Mouse (Mus musculus) E14TG2a.4 (cell line): ENCODE measurements at regions not wholly inside any gene's neighbourhood (a gene's known extent, or its start where the extent isn't known, plus 50 kb on each side); places are given as distances from the start of the nearest gene placed in this dataset.

Experiments used
- CTCF ChIP-seq: conservative IDR thresholded peaks from 2 replicates; pipeline ENCODE4 v1.5.1; 2014; ENCODE audit warnings: low read length
- POU5F1 ChIP-seq: IDR thresholded peaks from 2 replicates; pipeline ENCODE4 v1.6.1; 2014; ENCODE audit warnings: low read length, borderline replicate concordance

GRCm38 (mm10) chr3:156093689-156094088 lies 467.9 kb upstream of the Negr1 start:
- no peak for TF ChIP-seq CTCF
- TF ChIP-seq POU5F1: no peak
